Mouse (Mus musculus): Measurements from ENCODE around the gene Phex.

DNA sequence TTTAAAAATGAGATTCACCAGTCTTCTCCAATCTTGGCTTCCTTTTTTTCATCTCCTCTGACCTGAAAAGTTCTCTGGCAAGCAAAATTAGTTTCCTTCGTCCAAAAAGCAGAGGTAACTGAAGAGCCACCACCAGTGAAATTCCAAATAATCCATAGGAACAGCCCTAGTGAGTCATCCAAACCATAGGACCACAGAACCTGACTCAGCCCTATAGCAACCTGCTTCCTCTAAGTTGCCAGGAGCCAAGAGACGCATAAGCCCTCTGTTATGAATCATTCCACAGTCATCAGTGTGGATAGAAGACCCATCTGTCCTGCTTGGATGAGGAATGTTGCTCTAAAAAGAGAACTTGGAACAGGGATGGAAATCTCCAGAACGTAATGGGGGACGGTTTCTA is 230.9 kb downstream of the Phex start:
- TF ChIP-seq CTCF (IDR thresholded peaks at IDR 0.05; ENCODE audit: borderline replicate concordance, insufficient read depth, low read depth, low read length) (no peak), POLR2A (IDR thresholded peaks at IDR 0.05; ENCODE audit: borderline replicate concordance, insufficient read depth, low read length) (no peak)

Data from cerebellum, adult 2 months (tissue).